Mouse (Mus musculus) gastrocnemius, adult 2 months (tissue): Measurements from ENCODE around the gene Wwc2. TPM values are rescaled to one million over a fixed set of nuclear protein-coding genes. Genes with fewer than 3 reads are reported as not detected.
A peak's percentile ranks its signal among the peaks of the same experiment; 100 is the strongest.

Experiments used
- DNase-seq: peaks from one replicate; pipeline ENCODE4 v3.0.0; 2022
- H3K27ac ChIP-seq: fragments of 200-600 bp; 2 replicates; pipeline ENCODE4 v1.8.1; 2022; ENCODE audit warnings: mild to moderate bottlenecking
- H3K4me3 ChIP-seq: fragments of 200-600 bp; 2 replicates; pipeline ENCODE4 v1.8.1; 2022; ENCODE audit warnings: mild to moderate bottlenecking, moderate library complexity
- CTCF ChIP-seq: fragments of 200-600 bp; IDR thresholded peaks from 2 replicates; pipeline ENCODE4 v1.8.1; 2022; ENCODE audit warnings: antibody characterized with exemption, mild to moderate bottlenecking, moderate library complexity
- intact Hi-C: fragments of 180-260 bp; cut with DNase I; formaldehyde crosslinking; loops from one replicate; pipeline ENCODE4 v1.15.1; 2025
- total RNA-seq, 2 experiments: library from RNA; stranded (reverse); gene quantifications; 2 replicates each; pipeline ENCODE4 v1.2.3; 2021

Wwc2 gene
- total RNA-seq, 2 experiments from 2014 or later, result 5.0 to 8.3 TPM

DNA sequence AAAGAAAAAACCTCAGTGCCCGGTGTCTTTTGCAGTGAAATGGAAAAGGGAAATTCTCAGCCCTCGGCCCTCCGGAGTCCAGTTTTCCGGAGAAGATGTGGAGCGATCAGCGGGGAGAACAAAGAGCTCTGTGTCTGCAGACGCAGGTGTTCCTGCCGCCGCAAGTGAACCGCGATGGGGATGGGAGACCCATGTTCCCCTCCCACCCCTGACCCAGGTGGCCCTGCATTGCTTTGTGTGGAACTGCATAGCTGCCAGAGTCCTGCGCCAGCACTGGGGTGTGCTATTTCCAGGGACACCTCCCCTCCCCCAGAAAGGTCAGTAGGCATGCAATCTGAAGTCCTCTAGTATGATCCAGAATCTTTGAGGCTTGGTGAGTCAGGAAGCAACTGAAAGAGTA is 179.5 kb downstream of the Wwc2 start:
- intact Hi-C loops, result no loop called here
- Histone ChIP-seq H3K4me3 (no peak overlapping the region), H3K27ac (no peak overlapping the region)
- no peak for TF ChIP-seq CTCF
- no peak for DNase-seq

DNA sequence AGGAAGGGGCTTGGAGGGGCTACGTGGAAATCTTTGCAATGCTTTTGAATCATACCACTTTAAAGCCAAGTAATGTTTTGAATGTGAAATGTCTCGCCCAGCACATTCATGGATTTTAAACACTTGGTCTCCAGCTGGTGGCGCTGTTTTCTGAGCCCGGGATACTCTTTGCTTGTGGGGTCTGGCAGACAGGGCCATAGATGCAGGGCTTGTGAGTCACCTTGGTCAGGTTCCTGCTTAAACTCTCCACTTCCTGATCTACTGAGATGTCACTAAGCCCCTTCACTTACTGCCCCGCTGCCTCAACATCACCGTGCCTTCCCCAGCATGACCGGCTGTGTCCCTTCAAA is 180.1 kb downstream of the Wwc2 start:
- no peak for DNase-seq
- intact Hi-C loops, result no loop called here
- Histone ChIP-seq H3K27ac (no peak overlapping the region), H3K4me3 (no peak overlapping the region)
- TF ChIP-seq CTCF, result no peak

DNA sequence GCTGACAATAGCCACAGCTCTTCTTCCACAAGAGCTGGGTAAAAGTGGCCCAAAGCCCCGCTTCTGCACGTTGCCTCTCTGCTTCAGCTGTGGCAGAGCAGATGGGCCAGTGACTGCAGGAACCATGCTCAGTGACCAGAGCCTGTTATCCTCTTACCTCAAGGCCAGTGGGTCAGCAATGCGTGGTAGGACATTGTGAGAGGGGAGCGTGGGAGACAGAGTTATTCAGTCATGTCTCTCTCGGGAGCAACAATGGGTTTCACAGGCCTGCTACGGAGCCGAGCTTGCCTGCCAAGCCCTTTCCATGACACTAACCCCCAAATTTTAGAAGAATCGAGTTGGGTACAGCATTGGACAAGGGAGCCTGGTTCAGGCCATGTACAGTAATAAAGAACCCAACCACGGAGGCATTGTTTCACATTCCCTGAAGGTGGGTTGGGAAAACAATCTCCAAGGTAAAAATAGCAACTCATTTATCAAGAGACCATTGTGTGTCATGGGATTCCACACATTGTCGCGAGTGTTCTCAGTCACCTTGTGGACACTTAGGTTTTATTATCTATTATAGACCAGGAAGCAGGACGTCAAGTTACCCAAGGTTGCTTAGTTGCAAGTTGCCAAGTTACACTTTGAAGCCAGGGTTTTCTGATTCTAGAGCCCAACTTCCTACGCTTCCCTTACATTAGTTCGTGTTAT is 180.6 kb downstream of the Wwc2 start:
- Histone ChIP-seq H3K27ac (no peak overlapping the region), H3K4me3 (no peak overlapping the region)
- TF ChIP-seq CTCF, result no peak
- DNase-seq, result no peak
- intact Hi-C loops, result no loop called here

GRCm38 (mm10) chr8:47804262-47804661 is 186.5 kb downstream of the Wwc2 start:
- intact Hi-C loops, result no loop called here
- Histone ChIP-seq H3K27ac (no peak overlapping the region), H3K4me3 (no peak overlapping the region)
- TF ChIP-seq CTCF, result no peak
- DNase-seq, result no peak

GRCm38 (mm10) chr8:47802349-47802748 is 188.4 kb downstream of the Wwc2 start:
- intact Hi-C loops, result no loop called here
- no peak overlapping the region for H3K27ac ChIP-seq
- no peak for DNase-seq
- H3K4me3 ChIP-seq, result no peak overlapping the region
- TF ChIP-seq CTCF, result no peak

DNA sequence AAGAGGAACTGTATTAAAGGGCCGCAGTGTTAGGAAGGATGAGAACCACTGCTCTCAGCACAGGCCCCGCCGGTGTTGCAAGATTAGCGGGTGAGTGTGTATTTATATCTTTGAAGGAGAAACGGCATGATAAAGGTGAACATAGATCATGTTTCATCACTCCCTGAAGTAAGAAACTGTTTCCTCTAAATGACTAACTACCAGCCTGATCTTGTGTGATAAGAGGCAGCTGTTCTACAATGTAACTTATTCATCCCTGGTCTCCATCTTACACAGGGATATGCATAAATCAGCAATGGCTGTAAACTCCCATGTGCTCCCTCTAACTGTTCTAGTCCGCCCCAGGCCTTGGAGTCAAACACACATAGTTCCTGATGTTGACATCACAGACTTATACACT is 191.3 kb downstream of the Wwc2 start:
- no peak for TF ChIP-seq CTCF
- intact Hi-C loops, result no loop called here
- no peak for DNase-seq
- Histone ChIP-seq H3K27ac (no peak overlapping the region), H3K4me3 (no peak overlapping the region)

DNA sequence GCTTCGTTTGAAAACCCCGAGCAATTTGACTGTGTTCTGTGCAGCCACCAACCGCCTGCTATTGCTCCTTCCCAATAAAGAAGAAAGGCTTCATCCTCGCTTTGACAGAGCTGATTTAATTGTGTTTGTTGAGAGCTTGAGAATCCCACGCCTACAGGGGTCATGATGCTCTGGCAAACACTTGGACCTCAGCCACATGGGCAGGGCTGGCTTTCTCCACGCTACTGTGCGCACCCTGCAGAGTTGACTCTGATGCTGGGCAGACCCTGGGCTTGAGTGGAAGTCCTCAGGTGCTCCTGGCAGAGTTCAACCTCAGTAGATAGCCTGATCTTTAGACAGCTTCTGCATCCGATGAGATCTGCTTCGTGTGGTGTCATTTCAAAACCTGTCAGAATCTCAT is 198.7 kb downstream of the Wwc2 start:
- no peak overlapping the region for H3K4me3 ChIP-seq
- DNase-seq, result no peak
- no peak for TF ChIP-seq CTCF
- H3K27ac ChIP-seq, result no peak overlapping the region
- intact Hi-C loops, result no loop called here

- no peak for TF ChIP-seq CTCF
- Histone ChIP-seq H3K4me3 (no peak overlapping the region), H3K27ac (no peak overlapping the region; the same call in 1 of the 2 replicates)
- DNase-seq, result no peak
- intact Hi-C loops, result no loop called here
These were observed 203.0 kb downstream of the Wwc2 start for GRCm38 (mm10) chr8:47787705-47788104.

DNA sequence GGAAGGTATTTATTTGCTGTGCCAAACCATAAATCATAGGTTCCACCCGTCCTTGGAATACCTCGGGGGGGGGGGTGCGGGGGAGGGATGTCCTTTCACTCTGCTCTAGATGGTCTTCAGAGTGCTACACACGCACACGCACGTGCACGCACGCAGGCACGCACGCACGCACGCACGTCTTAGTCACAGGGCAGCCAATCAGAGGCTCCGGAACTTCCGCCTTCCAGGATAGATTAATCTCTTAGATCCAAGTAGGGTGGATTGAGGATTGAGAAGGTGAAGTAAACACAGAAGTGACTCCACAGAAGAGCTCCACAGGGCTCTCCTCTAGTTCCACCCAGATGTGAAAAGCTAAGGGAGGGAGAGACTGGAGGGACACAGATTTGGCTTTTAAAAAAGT is 204.4 kb downstream of the Wwc2 start:
- Histone ChIP-seq H3K27ac (no peak overlapping the region), H3K4me3 (no peak overlapping the region)
- no peak for TF ChIP-seq CTCF
- no peak for DNase-seq
- intact Hi-C loops, result no loop called here

GRCm38 (mm10) chr8:47784436-47784835 is 206.3 kb downstream of the Wwc2 start:
- Histone ChIP-seq H3K4me3 (no peak overlapping the region), H3K27ac (peak overlapping the region; percentile 73)
- DNase-seq, result peak; percentile 49
- TF ChIP-seq CTCF, result no peak
- intact Hi-C loops, result no loop called here

DNA sequence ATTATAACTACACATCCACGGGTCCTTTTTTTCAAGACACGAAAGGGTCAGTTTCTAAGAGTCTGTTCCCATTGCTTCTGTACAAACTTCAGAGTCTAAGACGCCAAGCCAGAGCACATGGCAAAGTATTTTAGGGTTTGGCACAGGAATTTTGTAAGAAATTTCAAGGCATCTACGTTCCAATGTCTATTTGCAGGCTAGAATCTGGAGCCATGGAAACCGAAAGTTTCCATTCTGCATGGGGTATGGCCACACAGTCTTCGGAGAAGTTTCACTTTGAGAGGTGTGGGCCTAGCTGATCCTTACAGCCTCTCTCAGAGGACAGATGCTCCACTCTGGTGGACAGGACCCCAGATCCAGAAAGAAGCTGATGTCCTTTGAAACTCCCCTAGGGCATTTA is 206.8 kb downstream of the Wwc2 start:
- intact Hi-C loops, result no loop called here
- no peak for TF ChIP-seq CTCF
- peak overlapping the region; percentile 73 for H3K27ac ChIP-seq
- no peak for DNase-seq
- no peak overlapping the region for H3K4me3 ChIP-seq

GRCm38 (mm10) chr8:47783544-47783943 is 207.2 kb downstream of the Wwc2 start:
- no peak for TF ChIP-seq CTCF
- Histone ChIP-seq H3K27ac (peak overlapping the region; percentile 73), H3K4me3 (no peak overlapping the region)
- intact Hi-C loops, result no loop called here
- DNase-seq, result no peak

DNA sequence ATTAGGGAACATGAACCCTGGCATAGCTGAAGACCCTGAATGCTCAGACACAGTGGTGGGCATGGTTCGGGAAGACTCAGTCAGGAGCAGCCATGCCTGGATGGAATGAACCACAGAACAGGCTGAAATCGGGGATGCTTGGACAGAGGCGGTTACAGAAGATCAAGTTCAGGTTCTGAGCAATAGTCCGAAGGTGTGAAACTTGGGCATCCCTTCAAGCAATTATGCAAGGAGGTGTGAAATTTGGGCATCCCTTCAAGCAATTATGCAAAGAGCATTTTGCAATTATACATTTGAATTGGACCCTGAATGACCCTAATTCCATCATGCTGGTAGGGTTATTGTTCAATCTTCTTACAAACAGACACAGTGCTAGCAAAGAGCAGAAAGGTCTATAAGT is 208.8 kb downstream of the Wwc2 start:
- intact Hi-C loops, result no loop called here
- DNase-seq, result no peak
- Histone ChIP-seq H3K27ac (no peak overlapping the region), H3K4me3 (no peak overlapping the region)
- no peak for TF ChIP-seq CTCF

GRCm38 (mm10) chr8:47779589-47779988 is 211.1 kb downstream of the Wwc2 start:
- no peak for TF ChIP-seq CTCF
- H3K27ac ChIP-seq, result no peak overlapping the region
- no peak for DNase-seq
- intact Hi-C loops, result no loop called here
- no peak overlapping the region for H3K4me3 ChIP-seq
